Mouse (Mus musculus): ENCODE results near the gene Ada.

GRCm38 (mm10) chr2:163776661-163777060 lies 26.6 kb upstream of the Ada start:
- TF ChIP-seq CTCF (IDR thresholded peaks at IDR 0.05; ENCODE audit: extremely low read depth, insufficient read length, insufficient replicate concordance, low read depth, low read length), result no peak
- no peak for TF ChIP-seq POLR2A (IDR thresholded peaks at IDR 0.05; ENCODE audit: low read depth, low read length)
